Mouse (Mus musculus) CD4-positive helper T cell, adult 2 months (primary cell): ENCODE measurements around the gene Phldb3.

Experiments
- DNase-seq: peaks from one replicate; pipeline ENCODE4 v3.0.0-alpha.2; 2012; ENCODE audit warnings: low read depth, missing footprints, low spot score

Gene Phldb3

DNA sequence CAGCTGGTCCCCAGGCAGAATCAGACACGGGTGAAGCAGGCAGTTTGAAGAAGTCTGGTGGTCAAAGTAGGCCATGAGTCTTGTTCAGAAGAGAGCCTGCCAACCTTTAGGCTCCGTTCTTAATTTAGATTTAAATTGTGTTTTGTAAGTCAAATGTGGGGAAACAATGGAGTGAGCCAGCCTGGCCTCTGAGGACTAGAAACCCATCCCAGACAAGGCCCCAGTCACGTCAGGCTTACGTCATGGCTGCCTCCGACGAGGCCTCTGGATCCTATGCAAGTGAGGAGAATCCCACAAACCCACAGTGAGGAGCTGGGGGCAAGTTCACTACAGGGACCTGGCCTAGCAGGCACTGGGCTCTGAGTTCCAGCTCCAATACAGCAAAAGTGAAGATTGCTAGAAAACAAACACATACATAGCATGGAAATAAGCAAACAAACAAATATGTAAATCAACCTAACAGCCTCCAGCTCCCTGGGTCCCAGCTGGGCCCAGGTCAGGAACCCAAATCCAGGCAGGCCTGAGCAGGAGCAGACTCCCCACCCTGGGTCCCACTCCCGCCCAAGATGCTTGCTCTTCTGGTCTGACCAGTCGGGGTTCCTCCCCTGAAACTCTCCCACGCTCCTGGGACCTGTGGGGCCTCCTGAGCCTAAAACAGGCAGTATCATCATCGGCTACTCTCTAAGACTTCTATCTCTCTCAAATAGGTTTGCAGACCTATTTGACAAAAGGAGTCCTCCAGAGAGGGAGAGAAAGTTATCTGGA lies 19.7 kb downstream of the Phldb3 start:
- DNase-seq, result no peak

DNA sequence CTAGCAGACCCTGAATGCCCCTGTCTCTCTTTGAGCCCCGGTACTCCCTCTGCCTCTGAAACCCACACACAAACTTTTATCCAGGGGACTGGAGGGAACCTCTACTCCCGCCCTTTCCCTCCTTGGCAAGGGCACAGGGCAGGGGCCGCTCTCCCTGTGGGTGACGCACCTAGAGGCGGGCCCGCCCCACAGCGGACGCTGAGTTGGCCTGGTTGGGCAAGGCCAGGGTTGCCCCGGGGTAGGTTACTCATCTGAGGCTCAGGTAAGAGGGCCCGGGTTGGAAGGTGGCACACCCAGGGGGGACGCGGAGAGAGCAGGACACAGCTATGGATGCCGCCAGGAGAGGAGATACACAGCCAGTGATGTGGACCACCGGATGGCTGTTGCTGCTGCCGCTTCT lies 25.7 kb downstream of the Phldb3 start, which contains the start of gene Lypd3:
Gene Lypd3, plus strand, starts transcription at position 287 of the 400 bp plus-strand sequence.
- DNase-seq, result no peak

GRCm38 (mm10) chr7:24637046-24637445 lies 26.5 kb downstream of the Phldb3 start:
- DNase-seq, result no peak

DNA sequence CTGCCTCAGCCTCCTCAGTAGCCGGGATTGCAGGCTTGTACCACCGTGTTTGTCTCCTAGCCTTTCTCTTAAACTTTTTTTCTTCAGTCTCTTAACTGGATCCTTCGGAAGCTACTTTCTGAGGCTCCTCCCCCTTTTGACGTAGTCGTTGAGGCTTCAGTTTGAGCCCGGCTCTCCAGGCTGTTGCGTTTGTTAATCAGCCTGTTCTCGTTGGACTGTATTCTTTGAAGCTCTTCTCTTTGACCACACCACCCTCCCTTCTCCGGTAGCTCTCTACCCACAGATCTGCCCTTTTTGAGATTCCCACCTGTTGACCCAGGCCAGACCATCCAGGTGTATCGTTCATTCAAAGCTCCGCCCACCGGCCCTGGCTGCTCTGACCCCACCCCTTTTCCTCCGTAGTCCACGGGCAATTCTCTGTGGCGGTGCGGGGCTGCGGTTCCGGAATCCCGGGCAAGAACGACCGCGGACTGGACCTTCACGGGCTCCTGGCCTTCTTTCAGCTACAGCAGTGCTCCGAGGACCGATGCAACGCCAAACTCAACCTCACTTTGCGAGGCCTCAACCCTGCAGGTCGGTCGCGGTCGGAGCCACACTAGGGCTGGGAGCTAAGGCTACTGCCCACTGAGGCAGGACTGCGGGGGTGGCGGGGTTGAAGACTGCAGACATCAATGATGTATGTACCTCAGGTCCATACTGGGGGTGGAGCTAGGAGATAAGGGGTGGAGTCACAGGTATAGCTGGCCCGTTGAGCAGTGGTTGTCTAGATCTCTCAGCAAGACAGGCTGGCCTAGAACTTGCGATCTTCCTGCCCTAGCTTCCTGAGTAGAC lies 27.7 kb downstream of the Phldb3 start:
- peak; percentile 62 for DNase-seq

DNA sequence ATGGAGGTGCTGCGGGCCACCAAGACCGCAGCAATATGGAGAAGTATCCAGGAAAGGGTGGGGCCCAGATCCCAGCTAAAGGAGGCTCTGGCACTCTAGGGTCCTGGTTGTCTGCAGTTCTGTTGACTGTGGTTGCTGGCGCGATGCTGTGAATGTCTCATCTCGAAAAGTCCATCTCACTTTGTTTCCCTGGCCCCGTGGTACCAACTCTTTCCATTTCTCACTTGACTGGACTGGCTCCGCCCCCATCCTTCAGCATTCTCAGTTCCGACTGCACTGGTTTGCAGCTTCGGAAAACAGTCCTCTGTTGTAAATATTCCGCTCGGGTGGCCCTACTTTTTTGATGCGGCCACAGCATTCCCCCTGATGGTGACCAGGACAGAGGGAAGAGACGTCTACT lies 29.9 kb downstream of the Phldb3 start:
- no peak for DNase-seq

GRCm38 (mm10) chr7:24642491-24642890 lies 31.9 kb downstream of the Phldb3 start:
- DNase-seq, result peak; percentile 74

GRCm38 (mm10) chr7:24644492-24644891 lies 33.9 kb downstream of the Phldb3 start:
- DNase-seq, result peak; percentile 81

DNA sequence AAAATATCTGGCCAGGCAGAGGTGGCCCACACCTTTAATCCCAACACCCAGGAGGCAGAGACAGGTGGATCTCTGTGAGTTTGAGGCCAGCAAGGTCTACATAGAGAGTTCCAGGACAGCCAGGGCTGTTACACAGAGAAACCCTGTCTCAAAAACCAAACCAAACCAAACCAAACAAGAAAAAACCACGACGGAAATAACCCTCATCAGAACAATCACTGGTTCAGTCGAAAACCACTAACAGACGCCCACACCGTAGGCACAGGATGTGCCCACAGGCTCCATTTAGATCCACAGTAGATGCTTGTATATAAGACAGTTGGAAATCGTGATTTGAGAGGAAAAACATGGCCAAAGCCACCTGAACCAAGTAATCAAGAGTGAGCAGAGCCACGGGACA lies 34.4 kb downstream of the Phldb3 start:
- DNase-seq, result peak; percentile 87

DNA sequence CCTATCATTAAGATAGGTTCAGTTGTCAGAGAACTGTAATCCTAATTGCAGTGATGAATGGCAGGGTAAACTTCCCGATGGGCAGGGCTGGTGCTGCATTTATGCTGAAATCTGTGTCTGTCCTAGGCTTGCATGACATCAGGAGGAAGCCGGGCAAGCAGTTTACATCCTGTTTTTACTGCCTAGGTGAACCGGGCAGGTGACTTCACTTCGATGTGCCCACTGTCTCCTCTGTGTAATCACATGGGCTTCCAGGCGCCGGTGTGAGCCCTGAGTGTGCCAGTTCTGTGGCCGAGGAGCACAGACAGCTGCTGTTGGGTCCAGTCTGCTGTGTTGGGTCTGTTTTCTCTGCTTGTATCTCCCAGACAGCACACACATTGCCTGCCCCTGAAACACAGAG lies 35.9 kb downstream of the Phldb3 start:
- peak; percentile 54 for DNase-seq

DNA sequence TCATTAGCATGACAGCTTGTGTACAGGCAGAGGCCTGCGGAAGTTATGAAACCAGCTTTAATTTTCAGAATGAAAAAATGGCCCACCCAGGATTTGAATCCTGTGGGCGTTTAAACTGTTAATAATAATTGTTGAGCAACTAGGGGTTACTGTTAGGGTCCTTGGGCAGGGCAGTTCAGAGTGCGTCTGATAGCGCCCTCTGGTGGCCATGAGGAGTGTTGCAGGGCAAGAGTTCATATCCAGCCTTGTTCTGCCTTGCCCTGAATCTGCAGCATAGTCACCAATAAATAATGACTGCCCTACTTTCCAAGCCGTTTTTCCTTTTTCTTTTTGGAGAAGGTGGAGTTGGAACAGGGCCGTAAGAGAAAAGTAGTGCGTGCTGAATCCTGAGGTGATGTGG lies 43.1 kb downstream of the Phldb3 start:
- DNase-seq, result peak; percentile 69

DNA sequence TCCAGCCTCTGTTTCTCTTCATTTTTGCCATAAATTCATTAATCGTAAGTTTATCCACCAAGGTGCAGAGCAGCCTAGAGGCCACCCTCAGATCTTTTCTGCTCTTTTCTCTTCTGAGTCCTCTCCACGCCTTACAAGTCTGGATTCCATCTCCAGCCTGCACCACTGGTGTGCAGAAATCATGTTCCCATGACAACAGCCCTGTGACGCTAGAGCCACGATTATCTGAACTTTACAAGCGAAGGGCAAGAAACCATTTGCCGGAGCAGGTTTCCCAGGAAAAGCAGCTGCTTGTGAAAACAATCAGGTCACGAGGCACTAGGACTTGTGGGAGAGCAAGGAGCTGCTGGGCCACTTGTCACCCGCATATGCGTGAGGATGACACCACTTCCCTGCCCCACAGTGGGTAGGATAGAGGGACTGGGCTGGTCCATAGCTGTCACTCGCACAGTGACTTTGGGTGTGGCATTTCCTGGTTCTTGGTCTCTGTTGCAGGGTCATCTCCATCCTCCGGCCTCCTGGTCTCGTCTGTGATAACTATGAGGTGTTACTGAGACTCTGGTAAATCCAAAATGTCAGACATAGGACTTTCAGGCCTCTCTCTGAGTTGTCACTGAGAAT lies 49.3 kb downstream of the Phldb3 start:
- no peak for DNase-seq

DNA sequence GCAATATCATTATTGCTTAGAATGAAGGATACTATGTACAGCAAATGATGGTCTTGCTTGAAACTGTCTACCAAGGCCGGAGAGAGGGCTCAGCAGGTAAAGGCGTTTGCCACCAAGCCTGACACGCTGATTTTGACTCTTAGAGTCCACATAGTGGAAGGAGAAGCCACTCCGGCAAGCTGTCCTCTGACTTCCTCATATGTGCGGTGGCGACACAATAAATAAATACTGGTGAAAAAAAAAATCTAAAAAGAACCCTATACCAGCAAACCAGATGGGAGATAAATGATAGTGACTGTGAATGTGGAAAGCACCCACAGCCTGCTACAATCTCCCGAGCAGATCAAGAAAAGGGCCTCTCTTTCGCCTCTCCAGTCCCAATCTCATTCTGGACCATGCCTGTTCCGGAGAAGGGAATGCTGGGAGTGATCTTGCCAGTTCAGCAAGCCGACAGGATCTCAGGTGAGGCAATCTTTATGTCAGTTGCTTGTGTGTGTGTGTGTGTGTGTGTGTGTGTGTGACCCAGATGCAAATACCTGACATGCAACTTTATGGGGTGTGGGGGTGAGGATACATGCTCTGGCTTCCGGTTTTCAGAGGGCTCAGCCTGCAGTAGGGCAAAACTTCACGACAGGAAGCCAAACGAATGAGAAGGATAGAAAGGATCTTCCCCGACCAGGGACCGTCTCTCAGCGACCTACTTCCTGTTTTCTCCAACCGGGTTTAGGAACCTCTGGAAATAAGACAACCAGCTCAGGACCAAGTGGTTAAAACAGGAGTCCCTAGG lies 50.7 kb downstream of the Phldb3 start:
- peak; percentile 62 for DNase-seq

DNA sequence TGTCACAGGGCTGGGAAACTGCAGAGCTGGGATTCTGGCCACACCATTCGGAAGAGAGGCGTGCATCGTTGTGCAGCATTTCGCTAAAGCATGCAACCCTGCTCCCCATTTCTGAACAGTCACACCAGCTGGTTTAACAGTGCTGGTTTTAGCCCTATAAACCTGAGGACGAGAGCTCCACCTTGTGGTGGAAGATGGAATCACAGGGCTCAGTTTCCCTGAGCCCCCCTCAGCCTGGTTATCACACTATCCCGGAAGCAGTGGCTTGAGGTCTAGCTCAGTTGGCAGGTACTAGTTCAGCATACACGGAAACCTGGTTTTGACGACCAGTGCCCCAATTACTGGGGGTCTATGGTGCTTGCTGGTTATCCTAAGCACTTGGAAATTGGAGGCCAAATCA lies 52.0 kb downstream of the Phldb3 start:
- peak; percentile 86 for DNase-seq

GRCm38 (mm10) chr7:24664301-24664700 lies 53.7 kb downstream of the Phldb3 start:
- no peak for DNase-seq

DNA sequence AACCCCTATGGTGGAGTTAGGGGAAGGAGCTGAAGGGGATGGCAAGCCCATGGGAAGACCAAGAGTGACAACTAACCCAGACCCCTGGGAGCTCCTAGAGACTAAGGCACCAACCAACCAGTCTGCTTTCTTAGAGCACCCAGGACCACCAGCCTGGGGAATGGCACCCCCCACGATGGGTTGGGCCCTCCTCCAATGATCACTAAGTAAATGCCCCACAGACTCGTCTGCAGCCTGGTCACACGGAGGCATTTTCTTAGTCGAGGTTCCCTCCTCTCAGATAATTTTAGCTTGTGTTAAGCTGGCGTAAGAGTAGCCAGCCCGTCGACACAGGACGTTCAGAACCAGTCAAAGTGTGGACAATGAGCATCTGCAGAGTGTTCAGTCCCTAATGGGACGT lies 54.4 kb downstream of the Phldb3 start:
- DNase-seq, result no peak

GRCm38 (mm10) chr7:24671944-24672439 lies 61.4 kb downstream of the Phldb3 start:
- no peak for DNase-seq

DNA sequence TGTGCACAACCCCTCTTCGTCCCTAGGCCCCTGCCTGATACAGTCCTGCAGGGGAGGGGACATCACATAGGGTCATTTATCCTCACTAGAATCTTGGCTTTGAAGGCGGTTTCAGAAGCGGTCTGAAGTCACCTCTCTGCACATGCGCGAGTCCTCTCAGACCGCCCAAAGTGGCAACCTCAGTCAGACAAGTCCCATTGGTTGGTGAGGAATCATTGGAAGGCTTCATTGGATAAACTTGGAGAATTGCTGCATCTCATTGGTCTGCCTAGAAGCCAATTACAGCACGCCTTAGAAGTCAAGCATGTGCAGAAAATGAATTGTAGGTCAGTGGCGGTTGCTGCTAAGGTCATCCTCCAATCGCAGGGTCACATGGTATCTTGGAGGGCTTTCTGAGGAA lies 66.0 kb downstream of the Phldb3 start, which contains the start of gene Tex101:
Gene Tex101, minus strand, starts transcription at position 101 of the 400 bp plus-strand sequence.
- DNase-seq, result no peak
